In genomic region chr19:53708401-53708800, GRCm38 (mm10) we compare ENCODE assay signal across 17 mouse cellular contexts. TPM values are rescaled to one million over a fixed set of nuclear protein-coding genes. Genes with fewer than 3 reads are reported as not detected.
DNase-seq lines count a peak whose midpoint lies in the region; ATAC-seq and TF ChIP-seq lines count a peak whose summit lies in the region.
"Had no signal": no experiment of that assay in that cellular context is flagged by ENCODE, and none has a peak within 500 bp of the region (broad histone marks: within the 10 kb centered on the region; RNA-seq: fewer than 3 reads in every experiment).

No protein-coding gene starts in this region.

- no peak overlapping the region for H3K9ac ChIP-seq in lung, postnatal 0 days (replicated peaks; ENCODE audit: low read depth)
- no peak overlapping the region for H3K9ac ChIP-seq in hindbrain, postnatal 0 days (replicated peaks; ENCODE audit: low read length)
- no peak overlapping the region for H3K9ac ChIP-seq in midbrain, embryonic 14.5 days (replicated peaks; ENCODE audit: low read length)
- H3K9ac ChIP-seq: limb, embryonic 13.5 days; liver, postnatal 0 days had no signal

- H3K9me3 ChIP-seq in lung, postnatal 0 days (ENCODE audit: low read length): no peaks in the 10 kb centered on the region
- H3K9me3 ChIP-seq in hindbrain, postnatal 0 days (ENCODE audit: low read length): no peaks in the 10 kb centered on the region
- no peaks in the 10 kb centered on the region for H3K9me3 ChIP-seq in midbrain, embryonic 14.5 days (ENCODE audit: control insufficient read depth, low read length)

- H3K4me3 ChIP-seq in lung, postnatal 0 days (ENCODE audit: low read depth, low read length): no peak overlapping the region
- no peak overlapping the region for H3K4me3 ChIP-seq in hindbrain, postnatal 0 days (ENCODE audit: low read length)
- H3K4me3 ChIP-seq in midbrain, embryonic 14.5 days (replicated peaks; ENCODE audit: low read depth, low read length): no peak overlapping the region
- H3K4me3 ChIP-seq: limb, embryonic 13.5 days had no signal

- H3K27ac ChIP-seq in lung, postnatal 0 days (ENCODE audit: low read length): no peak overlapping the region
- no peak overlapping the region for H3K27ac ChIP-seq in hindbrain, postnatal 0 days
- H3K27ac ChIP-seq in midbrain, embryonic 14.5 days (replicated peaks; ENCODE audit: low read depth, low read length): no peak overlapping the region
- H3K27ac ChIP-seq: limb, embryonic 13.5 days had no signal

- peak; percentile 21 for DNase-seq in adrenal gland, postnatal 14 days
- no peak for DNase-seq in adrenal gland, postnatal 10 days
- DNase-seq in lung, postnatal 14 days: peak; percentile 18
- no peak for DNase-seq in lung, postnatal 0 days (ENCODE audit: low spot score)
- DNase-seq in heart, postnatal 10 days: peak; percentile 84 to 85
- no peak for DNase-seq in hindbrain, postnatal 0 days (ENCODE audit: low spot score)
- no peak for DNase-seq in cerebellum, adult 11-12 months
- DNase-seq in midbrain, embryonic 14.5 days: no peak
- DNase-seq: cerebellum, adult 9-10 months; gastrocnemius, postnatal 25 days; liver, postnatal 0 days; right cerebral cortex, adult 18-20 months; thymus, adult 18-20 months had no signal

- intact Hi-C loops in heart, postnatal 10 days (cut with DNase I): loop anchor here (5.0 kb wide), 1 partner anchor 61 kb away; no protein-coding TSS in a partner anchor

- no peak for TF ChIP-seq EP300 in lung, postnatal 0 days (IDR thresholded peaks at IDR 0.05)

- no peaks in the 10 kb centered on the region for H3K36me3 ChIP-seq in lung, postnatal 0 days (ENCODE audit: insufficient read depth, low read length)
- H3K36me3 ChIP-seq in hindbrain, postnatal 0 days (ENCODE audit: insufficient read depth, low read length): no peaks in the 10 kb centered on the region
- no peaks in the 10 kb centered on the region for H3K36me3 ChIP-seq in midbrain, embryonic 14.5 days (ENCODE audit: control insufficient read depth, insufficient read depth, low read length)
- H3K36me3 ChIP-seq: limb, embryonic 13.5 days had no signal

- no peaks in the 10 kb centered on the region; the same call in 1 of the 2 replicates for H3K27me3 ChIP-seq in lung, postnatal 0 days (replicated peaks; ENCODE audit: insufficient read depth, low read length)
- H3K27me3 ChIP-seq in hindbrain, postnatal 0 days (ENCODE audit: insufficient read depth, low read length): no peaks in the 10 kb centered on the region
- no peaks in the 10 kb centered on the region for H3K27me3 ChIP-seq in midbrain, embryonic 14.5 days (ENCODE audit: control insufficient read depth, insufficient read depth, low read length)
- H3K27me3 ChIP-seq: CH12.LX had no signal

- no peak for TF ChIP-seq CTCF in lung, postnatal 0 days (IDR thresholded peaks at IDR 0.05)
- TF ChIP-seq CTCF in hindbrain, postnatal 0 days (IDR thresholded peaks at IDR 0.05; ENCODE audit: low read depth): no peak

- no peak overlapping the region for H3K4me2 ChIP-seq in lung, postnatal 0 days (replicated peaks; ENCODE audit: low read depth, low read length)
- H3K4me2 ChIP-seq in hindbrain, postnatal 0 days (ENCODE audit: low read depth, low read length): no peak overlapping the region
- H3K4me2 ChIP-seq in midbrain, embryonic 14.5 days (ENCODE audit: low read length): no peak overlapping the region
- H3K4me2 ChIP-seq: limb, embryonic 13.5 days had no signal

- ATAC-seq in lung, postnatal 0 days: no peak
- ATAC-seq in hindbrain, postnatal 0 days: no peak
- ATAC-seq in midbrain, embryonic 14.5 days (ENCODE audit: low FRiP score, low TSS enrichment): no peak
- ATAC-seq: forebrain, embryonic 16.5 days; hindbrain, embryonic 16.5 days; liver, postnatal 0 days had no signal

- H3K4me1 ChIP-seq in lung, postnatal 0 days (ENCODE audit: insufficient read depth, low read depth, low read length): no peaks in the 10 kb centered on the region
- H3K4me1 ChIP-seq in hindbrain, postnatal 0 days (ENCODE audit: insufficient read depth, low read length): no peaks in the 10 kb centered on the region
- peaks cover 3% of the 10 kb centered on the region; the same call in 1 of the 2 replicates for H3K4me1 ChIP-seq in midbrain, embryonic 14.5 days (ENCODE audit: control insufficient read depth, insufficient read depth, low read length)

- 55% methylated on average over 11 of the region's 11 CpGs for WGBS in lung, postnatal 0 days
- 66% methylated on average over 11 of the region's 11 CpGs for WGBS in hindbrain, postnatal 0 days
- 73% methylated on average over 11 of the region's 11 CpGs for WGBS in midbrain, embryonic 14.5 days

RNA-seq across cellular contexts. Expression of gene Rbm20, which starts 31.3 kb away (rescaled TPM):
- 1.3 TPM in 2 replicates for total RNA-seq in adrenal gland, postnatal 14 days (2021)
- 1 to 10 TPM; 1.7 to 7.6 TPM for total RNA-seq in adrenal gland, postnatal 10 days (2021)
- polyA plus RNA-seq in lung, postnatal 0 days (2015; fragmentation: Nextera tagmentation; extraction: Ambion mirVana): 0.51 and 0.58 TPM in 2 replicates
- total RNA-seq in heart, postnatal 10 days (2021): 100 to 1,000 TPM; 257 to 294 TPM
- total RNA-seq in hindbrain, postnatal 0 days (2014; rRNA removed): 0.93 and 1.9 TPM in 2 replicates
- polyA plus RNA-seq in hindbrain, postnatal 0 days (2015; fragmentation: Nextera tagmentation; extraction: Ambion mirVana): 0.76 and 0.86 TPM in 2 replicates
- polyA plus RNA-seq in midbrain, embryonic 14.5 days (2014; fragmentation: Nextera tagmentation; extraction: Ambion mirVana): 0.61 TPM in 2 replicates

Comparison
In these comparisons a context has a peak if more than half of its experiments do, and no peak if none do; other contexts are left out.
1. DNase-seq: peak in adrenal gland, postnatal 14 days (single experiment), lung, postnatal 14 days (single experiment) and heart, postnatal 10 days (2 of 2); none in adrenal gland, postnatal 10 days (single experiment), lung, postnatal 0 days (single experiment), hindbrain, postnatal 0 days (single experiment), cerebellum, adult 11-12 months (single experiment) and midbrain, embryonic 14.5 days (single experiment).
2. RNA of gene Rbm20, which starts 31.3 kb away (total RNA-seq): 257 to 294 TPM in heart, postnatal 10 days; 1.7 to 7.6 TPM in adrenal gland, postnatal 10 days, 0.93 to 1.9 TPM in hindbrain, postnatal 0 days and 1.3 TPM in adrenal gland, postnatal 14 days; every median in the first group is over 10 times any median in the second.